Mouse (Mus musculus): ENCODE data around the gene Ccl28.
"Not testable (repeated sequence)": the region's sequence is repeated elsewhere in the genome, so short reads cannot be mapped to it uniquely, and the experiment has no call there.

DNA sequence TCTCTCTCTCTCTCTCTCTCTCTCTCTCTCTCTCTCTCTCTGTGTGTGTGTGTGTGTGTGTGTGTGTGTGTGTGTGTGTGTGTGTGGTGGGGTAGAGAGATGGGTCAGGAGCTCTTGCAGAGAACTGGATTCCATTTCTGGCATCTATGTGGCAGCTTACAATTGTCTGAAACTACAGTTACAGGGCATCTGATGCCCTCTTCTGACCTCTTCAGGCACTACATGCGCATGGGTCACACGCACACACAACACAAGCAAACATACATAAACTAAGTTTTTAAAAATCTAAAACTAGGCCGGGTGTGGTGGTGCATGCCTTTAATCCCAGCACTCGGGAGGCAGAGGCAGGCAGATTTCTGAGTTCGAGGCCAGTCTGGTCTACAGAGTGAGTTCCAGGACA lies 2.3 kb downstream of the Ccl28 start:
- not testable (repeated sequence) for TF ChIP-seq CTCF (conservative IDR thresholded peaks at IDR 0.05; ENCODE audit: low read length); NANOG (IDR thresholded peaks at IDR 0.05; ENCODE audit: borderline replicate concordance, low read length)
